Comparison of ENCODE assay signal across 14 mouse cellular contexts in genomic region chr9:100095559-100095959, GRCm38 (mm10).
DNase-seq lines count a peak whose midpoint lies in the region; ATAC-seq and TF ChIP-seq lines count a peak whose summit lies in the region.
"Had no signal": no experiment of that assay in that cellular context is flagged by ENCODE, and none has a peak within 500 bp of the region (broad histone marks: within the 10 kb centered on the region; RNA-seq: fewer than 3 reads in every experiment).

No protein-coding gene starts in this region.

- no peak for TF ChIP-seq CTCF in lung, postnatal 0 days (IDR thresholded peaks at IDR 0.05)
- no peak for TF ChIP-seq CTCF in stomach, postnatal 0 days (IDR thresholded peaks at IDR 0.05; ENCODE audit: low read depth)

- DNase-seq in lung, postnatal 0 days (ENCODE audit: low spot score) = no peak
- peak; percentile 31 for DNase-seq in forebrain, embryonic 14.5 days (ENCODE audit: low spot score)
- DNase-seq in stomach, postnatal 0 days (ENCODE audit: low spot score) = no peak
- no peak for DNase-seq in heart, postnatal 25 days (ENCODE audit: low spot score)
- DNase-seq in MN1 (ENCODE audit: low spot score) = no peak
- DNase-seq: cerebellum, postnatal 25 days; heart, adult 18-20 months; heart, postnatal 10 days; lung, postnatal 10 days; spleen, adult 18-20 months; thymus, postnatal 14 days had no signal

- no peak for TF ChIP-seq EP300 in lung, postnatal 0 days (IDR thresholded peaks at IDR 0.05)
- no peak for TF ChIP-seq EP300 in stomach, postnatal 0 days (optimal IDR thresholded peaks at IDR 0.05)

- no peak overlapping the region for H3K4me3 ChIP-seq in lung, embryonic 15.5 days
- H3K4me3 ChIP-seq in lung, postnatal 0 days (ENCODE audit: low read depth, low read length) = no peak overlapping the region
- H3K4me3 ChIP-seq in forebrain, embryonic 14.5 days (ENCODE audit: low read depth, low read length) = no peak overlapping the region
- no peak overlapping the region for H3K4me3 ChIP-seq in midbrain, embryonic 12.5 days
- H3K4me3 ChIP-seq in stomach, postnatal 0 days (ENCODE audit: low read depth, low read length) = no peak overlapping the region

- peaks cover 3% of the 10 kb centered on the region for H3K4me1 ChIP-seq in lung, embryonic 15.5 days
- H3K4me1 ChIP-seq in lung, postnatal 0 days (ENCODE audit: insufficient read depth, low read depth, low read length) = no peaks in the 10 kb centered on the region
- peaks cover 3% of the 10 kb centered on the region for H3K4me1 ChIP-seq in forebrain, embryonic 14.5 days (ENCODE audit: control insufficient read depth, insufficient read depth, low read length)
- H3K4me1 ChIP-seq in midbrain, embryonic 12.5 days = peaks cover 15% of the 10 kb centered on the region
- no peaks in the 10 kb centered on the region for H3K4me1 ChIP-seq in stomach, postnatal 0 days (replicated peaks; ENCODE audit: control insufficient read depth, insufficient read depth)

- intact Hi-C loops in heart, postnatal 25 days (cut with DNase I) = no loop called here

- H3K9ac ChIP-seq in lung, embryonic 15.5 days = no peak overlapping the region
- no peak overlapping the region for H3K9ac ChIP-seq in lung, postnatal 0 days (replicated peaks; ENCODE audit: low read depth)
- H3K9ac ChIP-seq in forebrain, embryonic 14.5 days (ENCODE audit: low read length) = no peak overlapping the region
- no peak overlapping the region for H3K9ac ChIP-seq in midbrain, embryonic 12.5 days (replicated peaks)
- H3K9ac ChIP-seq in stomach, postnatal 0 days (ENCODE audit: low read length) = no peak overlapping the region

- no peak overlapping the region for H3K27ac ChIP-seq in lung, embryonic 15.5 days
- H3K27ac ChIP-seq in lung, postnatal 0 days (ENCODE audit: low read length) = no peak overlapping the region
- no peak overlapping the region for H3K27ac ChIP-seq in forebrain, embryonic 14.5 days (ENCODE audit: low read depth, low read length)
- peak overlapping the region; percentile 60 for H3K27ac ChIP-seq in midbrain, embryonic 12.5 days (replicated peaks)
- H3K27ac ChIP-seq in stomach, postnatal 0 days (replicated peaks) = no peak overlapping the region

- peak; percentile 76 for ATAC-seq in lung, embryonic 15.5 days (ENCODE audit: borderline replicate concordance, extremely low read depth, low FRiP score, low TSS enrichment)
- no peak for ATAC-seq in lung, postnatal 0 days
- peak; percentile 26; the same call in 1 of the 2 replicates for ATAC-seq in forebrain, embryonic 14.5 days
- ATAC-seq in midbrain, embryonic 12.5 days (ENCODE audit: low FRiP score, low read depth) = peak; percentile 90
- 0 out of 2 replicates have a peak, but pooled peaks have one; percentile 24 for ATAC-seq in stomach, postnatal 0 days (ENCODE audit: low FRiP score, low TSS enrichment)
- ATAC-seq in inflammation-experienced regulatory T-cells, adult 6 months = no peak

- no peaks in the 10 kb centered on the region for H3K36me3 ChIP-seq in lung, embryonic 15.5 days
- H3K36me3 ChIP-seq in lung, postnatal 0 days (ENCODE audit: insufficient read depth, low read length) = no peaks in the 10 kb centered on the region
- H3K36me3 ChIP-seq in forebrain, embryonic 14.5 days (ENCODE audit: control insufficient read depth, insufficient read depth, low read length) = no peaks in the 10 kb centered on the region
- no peaks in the 10 kb centered on the region for H3K36me3 ChIP-seq in midbrain, embryonic 12.5 days
- no peaks in the 10 kb centered on the region for H3K36me3 ChIP-seq in stomach, postnatal 0 days (ENCODE audit: control insufficient read depth, insufficient read depth, low read length)

- 35% methylated on average over 7 of the region's 7 CpGs for WGBS in lung, embryonic 15.5 days
- WGBS in lung, postnatal 0 days = 32% methylated on average over 7 of the region's 7 CpGs
- 2% methylated on average over 7 of the region's 7 CpGs for WGBS in forebrain, embryonic 14.5 days
- WGBS in midbrain, embryonic 12.5 days = 3% methylated on average over 7 of the region's 7 CpGs
- 25% methylated on average over 7 of the region's 7 CpGs for WGBS in stomach, postnatal 0 days

- H3K27me3 ChIP-seq in lung, embryonic 15.5 days = no peaks in the 10 kb centered on the region
- no peaks in the 10 kb centered on the region for H3K27me3 ChIP-seq in lung, postnatal 0 days (replicated peaks; ENCODE audit: insufficient read depth, low read length)
- H3K27me3 ChIP-seq in forebrain, embryonic 14.5 days (replicated peaks; ENCODE audit: control insufficient read depth, insufficient read depth, low read length) = peaks cover 3% of the 10 kb centered on the region; the same call in 1 of the 2 replicates
- peaks cover 32% of the 10 kb centered on the region for H3K27me3 ChIP-seq in midbrain, embryonic 12.5 days
- H3K27me3 ChIP-seq in stomach, postnatal 0 days (ENCODE audit: control insufficient read depth, insufficient read depth, low read length) = no peaks in the 10 kb centered on the region

- H3K9me3 ChIP-seq in lung, embryonic 15.5 days = no peaks in the 10 kb centered on the region
- no peaks in the 10 kb centered on the region for H3K9me3 ChIP-seq in lung, postnatal 0 days (ENCODE audit: low read length)
- no peaks in the 10 kb centered on the region for H3K9me3 ChIP-seq in forebrain, embryonic 14.5 days (replicated peaks; ENCODE audit: control insufficient read depth, low read length)
- H3K9me3 ChIP-seq in midbrain, embryonic 12.5 days = no peaks in the 10 kb centered on the region
- H3K9me3 ChIP-seq in stomach, postnatal 0 days (ENCODE audit: control insufficient read depth, low read length) = no peaks in the 10 kb centered on the region

- H3K4me2 ChIP-seq in lung, embryonic 15.5 days = peak overlapping the region; percentile 10; the same call in 1 of the 2 replicates
- no peak overlapping the region for H3K4me2 ChIP-seq in lung, postnatal 0 days (replicated peaks; ENCODE audit: low read depth, low read length)
- H3K4me2 ChIP-seq in forebrain, embryonic 14.5 days (ENCODE audit: low read length) = no peak overlapping the region
- H3K4me2 ChIP-seq in midbrain, embryonic 12.5 days (replicated peaks) = peak overlapping the region; percentile 32
- H3K4me2 ChIP-seq in stomach, postnatal 0 days (replicated peaks; ENCODE audit: low read depth) = no peak overlapping the region

Comparison
In these comparisons a context has a peak if more than half of its experiments do, and no peak if none do; other contexts are left out.
1. ATAC-seq: peak in lung, embryonic 15.5 days (single experiment), forebrain, embryonic 14.5 days (single experiment), midbrain, embryonic 12.5 days (single experiment) and stomach, postnatal 0 days (single experiment); none in lung, postnatal 0 days (single experiment) and inflammation-experienced regulatory T-cells, adult 6 months (single experiment).
2. H3K4me2 ChIP-seq: peak in lung, embryonic 15.5 days (single experiment) and midbrain, embryonic 12.5 days (single experiment); none in lung, postnatal 0 days (single experiment), forebrain, embryonic 14.5 days (single experiment) and stomach, postnatal 0 days (single experiment).